Mouse (Mus musculus) gastrocnemius, postnatal 14 days (tissue): ENCODE data around the gene Nnmt. TPM values are rescaled to one million over a fixed set of nuclear protein-coding genes. Genes with fewer than 3 reads are reported as not detected.

Experiments used
- DNase-seq: peaks from one replicate; pipeline ENCODE4 v3.0.0; 2021; ENCODE audit warnings: mixed read lengths
- intact Hi-C: fragments of 180-260 bp; cut with DNase I; formaldehyde crosslinking; loops from one replicate; pipeline ENCODE4 v1.15.1; 2025; ENCODE audit warnings: low total_unique reads
- total RNA-seq, 2 experiments: library from RNA; stranded (reverse); gene quantifications; 2 replicates each; pipeline ENCODE4 v1.2.3; 2021

Gene Nnmt
- total RNA-seq, 2 experiments from 2014 or later, result 6.2 to 7.8 TPM

DNA sequence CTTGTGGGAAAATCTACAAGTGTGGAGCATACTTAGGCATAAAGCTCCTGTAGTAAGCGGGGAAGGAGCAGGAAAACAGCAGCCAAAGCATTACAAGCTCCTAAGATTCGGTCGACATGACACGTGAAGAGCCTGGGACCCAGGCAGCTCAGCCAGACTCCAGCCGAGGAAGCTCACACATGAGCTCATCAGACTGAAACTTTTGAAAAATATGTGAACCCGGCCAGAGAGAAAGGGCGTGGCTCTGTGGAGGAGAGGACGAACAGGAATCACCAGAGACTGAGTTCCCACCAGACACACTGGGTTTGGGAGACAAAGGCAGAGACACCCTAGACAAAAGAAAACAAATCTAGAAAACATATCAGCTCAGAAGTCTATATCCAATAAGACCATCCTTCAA is 35.9 kb upstream of the Nnmt start:
- DNase-seq, result no peak
- intact Hi-C loops, result loop anchor here (5.0 to 10.0 kb wide), 2 partner anchors 331 to 414 kb away; partner anchors contain the start of gene Zw10

DNA sequence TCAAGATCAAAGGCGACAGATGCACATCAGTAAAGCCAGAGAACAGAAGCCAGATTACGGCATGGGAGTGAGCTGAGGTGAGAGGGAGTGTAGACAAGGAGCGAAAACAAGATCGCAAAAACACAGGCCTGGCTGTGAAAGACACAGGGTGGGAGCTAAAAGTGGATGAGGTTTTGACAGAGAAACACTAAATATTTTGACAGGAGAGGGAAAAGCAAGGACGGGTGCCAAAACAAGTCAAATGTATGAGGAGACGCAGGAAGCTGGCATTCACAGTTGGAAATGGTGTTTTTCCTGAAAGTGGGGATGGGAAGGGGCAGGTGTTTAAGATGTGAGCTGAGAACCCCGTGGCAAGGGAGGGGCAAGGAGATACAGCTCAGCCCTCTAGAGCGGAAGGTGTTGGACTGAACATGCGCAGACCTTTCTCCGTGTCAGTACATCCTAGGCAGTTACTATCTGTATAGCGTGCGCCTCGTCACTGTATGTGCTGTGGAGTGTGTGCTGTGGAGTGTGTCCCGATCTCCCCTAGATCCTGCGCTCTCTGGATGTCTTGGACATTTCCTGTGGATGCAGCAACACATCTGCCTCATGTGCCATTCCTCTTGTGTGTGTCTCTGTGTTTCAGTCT is 33.3 kb upstream of the Nnmt start:
- intact Hi-C loops, result no loop called here
- DNase-seq, result no peak

- intact Hi-C loops, result no loop called here
- DNase-seq, result no peak
Measured at GRCm38 (mm10) chr9:48637161-48637560, 32.2 kb upstream of the Nnmt start.

DNA sequence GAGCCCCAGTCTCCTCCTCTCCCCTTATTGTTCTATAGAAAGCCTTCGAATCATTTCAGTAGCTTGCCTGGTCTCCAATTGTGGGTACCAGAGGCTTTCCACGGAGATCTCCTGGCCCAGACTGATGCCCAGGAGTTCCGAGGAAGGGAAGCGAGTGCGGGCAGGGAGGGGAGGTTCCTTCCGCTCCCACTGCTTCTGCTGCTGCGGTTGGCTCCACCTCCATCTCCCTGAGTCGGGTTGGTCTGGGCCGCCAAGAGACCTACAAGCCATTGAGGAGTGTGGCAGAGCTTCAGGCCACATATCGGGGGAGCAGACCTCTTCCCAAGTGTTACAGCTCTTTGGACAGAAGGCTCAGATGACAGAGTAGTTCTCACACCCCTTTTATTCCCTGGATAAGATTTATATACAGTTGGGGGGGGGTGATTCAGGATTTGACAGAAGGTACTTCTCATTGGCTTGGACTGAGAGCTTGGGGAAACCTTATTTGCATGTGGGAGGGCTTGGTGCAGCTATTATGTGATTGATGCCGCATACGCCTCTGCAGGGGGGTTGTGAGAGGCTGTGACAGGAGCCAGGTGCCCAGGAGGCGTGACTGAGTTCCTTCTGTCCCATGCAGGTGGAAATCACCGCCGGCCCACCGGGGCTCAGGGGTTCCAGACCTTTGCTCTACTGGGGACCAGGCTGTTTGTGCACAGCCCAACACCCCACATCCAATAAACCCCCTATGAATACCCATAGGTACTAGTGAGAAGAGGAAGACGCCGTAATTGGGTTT is 30.8 kb upstream of the Nnmt start:
- intact Hi-C loops, result no loop called here
- no peak for DNase-seq

GRCm38 (mm10) chr9:48633147-48633546 is 28.2 kb upstream of the Nnmt start:
- no peak for DNase-seq
- intact Hi-C loops, result no loop called here

DNA sequence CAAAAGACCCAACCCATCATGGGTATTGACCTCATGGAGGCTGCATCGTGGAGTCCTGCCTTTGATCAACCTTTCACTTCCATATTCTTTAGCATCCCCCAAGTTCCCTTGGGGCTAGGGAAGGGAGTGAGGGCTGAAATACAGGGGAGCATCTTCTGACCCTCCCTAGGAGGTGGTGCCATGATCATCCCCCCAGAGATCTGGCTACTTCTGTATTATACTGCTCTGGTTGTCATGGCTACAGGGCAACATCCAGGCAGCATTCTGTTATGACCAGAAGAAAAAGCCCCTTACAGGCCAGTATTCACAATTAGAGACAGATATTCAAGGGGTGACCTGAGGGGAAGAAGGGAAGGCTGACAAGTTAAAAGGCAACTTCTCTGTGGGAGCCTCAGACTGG is 14.3 kb upstream of the Nnmt start:
- DNase-seq, result no peak
- intact Hi-C loops, result no loop called here

- intact Hi-C loops, result no loop called here
- peak; percentile 69 for DNase-seq
Measured at GRCm38 (mm10) chr9:48618589-48618988, 13.6 kb upstream of the Nnmt start.

GRCm38 (mm10) chr9:48618111-48618510 is 13.2 kb upstream of the Nnmt start:
- intact Hi-C loops, result no loop called here
- peak; percentile 76 for DNase-seq

- no peak for DNase-seq
- intact Hi-C loops, result no loop called here
Measured at GRCm38 (mm10) chr9:48617511-48618010, 12.6 kb upstream of the Nnmt start.

DNA sequence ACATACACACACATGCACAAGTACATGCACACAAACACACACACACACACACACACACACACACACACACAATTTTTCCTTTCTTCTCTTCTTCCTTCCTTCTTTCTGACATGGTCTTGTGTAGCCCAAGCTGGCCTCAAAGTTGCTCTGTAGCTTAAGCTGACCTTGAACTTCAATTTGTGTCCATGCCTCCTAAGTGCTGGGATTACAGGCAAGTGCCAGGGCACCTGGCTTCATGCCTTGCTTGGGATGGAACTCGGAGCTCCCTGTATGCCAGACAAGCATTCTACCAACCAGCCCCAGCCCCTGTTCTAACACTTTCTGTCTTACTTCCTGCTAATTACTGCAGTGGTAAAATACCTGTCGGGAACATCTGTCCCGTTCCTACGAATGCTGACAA is 8.3 kb upstream of the Nnmt start:
- DNase-seq, result no peak
- intact Hi-C loops, result no loop called here

GRCm38 (mm10) chr9:48612542-48612941 is 7.6 kb upstream of the Nnmt start:
- intact Hi-C loops, result no loop called here

DNA sequence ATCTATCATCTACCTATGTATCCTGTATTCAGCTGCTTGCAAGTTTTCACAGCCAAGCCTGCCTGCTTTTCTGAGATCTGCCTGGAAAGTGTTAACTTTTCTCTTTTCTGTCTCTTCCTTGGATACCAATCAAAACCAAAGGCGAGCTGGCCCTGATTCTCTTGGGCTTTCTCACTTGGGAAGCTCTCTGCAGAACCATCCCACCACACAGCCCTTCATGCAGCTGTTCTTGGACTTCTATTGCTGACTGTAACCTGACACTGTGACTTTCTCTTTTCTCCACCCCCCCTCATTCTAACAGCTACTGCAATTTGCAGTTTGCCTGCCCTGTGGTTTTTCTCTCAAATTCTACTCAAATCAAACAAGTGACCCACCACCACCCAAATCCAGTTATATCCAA is 6.1 kb upstream of the Nnmt start:
- DNase-seq, result no peak
- intact Hi-C loops, result no loop called here

More at GRCm38 (mm10) chr9:48612542-48612941, 7.6 kb upstream of the Nnmt start:
- DNase-seq, result no peak

GRCm38 (mm10) chr9:48609734-48610133 is 4.8 kb upstream of the Nnmt start:
- intact Hi-C loops, result no loop called here
- DNase-seq, result no peak

GRCm38 (mm10) chr9:48607417-48607816 is 2.5 kb upstream of the Nnmt start:
- intact Hi-C loops, result no loop called here
- DNase-seq, result no peak

- no peak for DNase-seq
Measured at GRCm38 (mm10) chr9:48606171-48606570, 1.2 kb upstream of the Nnmt start.

DNA sequence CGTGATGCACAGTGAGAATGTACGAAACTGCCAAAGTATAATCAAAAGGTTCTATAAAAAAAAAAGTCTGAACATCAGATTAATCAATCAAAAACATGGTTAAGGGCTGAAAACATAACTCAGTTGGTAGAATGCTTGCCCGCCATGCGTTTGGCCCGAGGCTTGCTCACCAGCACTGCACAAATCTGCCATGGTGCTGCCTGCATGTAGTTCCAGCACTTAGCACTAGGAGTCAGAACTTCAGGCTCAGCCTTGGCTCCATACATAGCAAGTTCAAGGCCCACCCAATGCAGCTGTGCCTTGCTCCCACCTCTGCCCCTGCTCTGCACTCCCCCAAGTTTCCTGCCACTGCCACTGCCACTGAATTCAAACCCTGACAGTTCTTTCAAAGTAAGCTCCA is 744 bp upstream of the Nnmt start:
- intact Hi-C loops, result no loop called here
- no peak for DNase-seq

More at GRCm38 (mm10) chr9:48606171-48606570, 1.2 kb upstream of the Nnmt start:
- intact Hi-C loops, result no loop called here

DNA sequence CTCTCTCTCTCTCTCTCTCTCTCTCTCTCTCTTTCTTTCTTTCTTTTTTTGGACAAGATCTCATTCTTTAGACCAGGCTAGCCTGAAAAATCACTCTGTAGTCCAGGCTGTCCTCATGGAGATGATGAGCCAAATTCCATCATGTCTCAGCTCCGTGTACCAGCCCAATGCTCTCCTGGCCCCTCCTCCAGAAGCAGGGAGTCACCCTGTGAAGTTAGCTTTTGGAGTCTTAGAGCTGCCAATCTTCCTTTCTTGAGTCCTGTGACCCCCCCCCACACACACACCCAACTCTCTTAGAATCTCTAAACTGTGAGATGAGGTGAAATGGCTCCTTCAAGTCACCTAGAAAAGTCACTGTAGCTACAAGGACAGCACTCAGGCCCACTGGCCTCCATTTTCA is 727 bp downstream of the Nnmt start:
- DNase-seq, result no peak
- intact Hi-C loops, result no loop called here

DNA sequence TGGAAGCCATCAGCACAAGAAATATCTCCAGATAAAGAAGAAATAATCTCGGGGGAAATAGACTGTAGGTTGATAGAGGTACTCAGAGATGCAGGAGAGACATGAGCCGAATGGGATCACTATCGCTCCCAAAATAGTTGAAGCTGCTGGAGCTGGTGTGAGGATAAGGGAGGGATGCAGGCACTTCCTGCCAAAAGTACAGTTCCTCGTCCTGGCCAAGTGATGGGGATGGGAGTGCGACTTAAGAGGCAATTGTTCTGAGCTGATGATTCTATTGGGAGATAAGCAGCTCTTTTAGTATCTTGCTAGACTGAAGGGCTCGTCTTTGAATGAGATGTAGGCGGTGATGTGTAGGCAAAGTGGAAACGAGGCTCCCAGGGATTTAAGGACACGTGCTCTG is 4.1 kb downstream of the Nnmt start:
- DNase-seq, result no peak
- intact Hi-C loops, result no loop called here

DNA sequence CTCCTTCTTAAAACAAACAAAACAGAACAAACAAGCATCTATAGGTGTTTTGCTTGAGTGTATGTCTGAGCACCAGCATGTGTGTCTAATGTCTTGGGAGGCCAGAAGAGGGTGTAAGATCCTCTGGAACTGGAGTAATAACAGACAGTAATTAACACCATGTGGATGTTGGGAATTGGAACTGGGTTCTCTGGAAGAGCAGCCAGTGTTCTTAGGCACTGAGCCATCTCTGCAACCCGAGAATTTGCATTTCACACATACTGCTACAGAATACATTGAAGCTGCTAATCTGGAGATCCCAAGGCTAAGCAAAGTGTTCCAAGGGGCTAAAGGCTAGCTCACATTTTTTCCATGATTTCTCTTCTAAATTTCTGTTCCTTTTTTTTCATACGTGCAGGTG is 4.9 kb downstream of the Nnmt start:
- DNase-seq, result no peak
- intact Hi-C loops, result no loop called here

DNA sequence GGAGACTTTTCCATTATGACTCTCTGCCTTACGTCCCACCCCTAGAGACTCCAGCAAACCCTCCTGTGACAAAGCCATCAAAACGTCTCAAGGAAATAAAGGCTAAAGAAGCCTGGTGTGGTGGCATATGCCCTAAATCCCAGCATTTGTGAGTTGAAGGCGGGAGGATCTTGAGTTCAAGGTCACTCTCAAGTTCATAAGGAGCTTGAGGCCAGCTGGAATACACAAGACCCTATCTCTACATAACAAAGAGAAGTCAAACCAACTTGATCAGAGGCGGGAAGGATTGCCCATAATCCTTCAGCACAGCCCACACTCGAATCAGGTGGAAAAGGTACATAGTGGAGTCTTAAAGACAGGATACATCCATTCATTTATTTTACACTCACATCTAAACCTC is 7.5 kb downstream of the Nnmt start:
- intact Hi-C loops, result no loop called here
- no peak for DNase-seq

GRCm38 (mm10) chr9:48596924-48597323 is 8.0 kb downstream of the Nnmt start:
- no peak for DNase-seq
- intact Hi-C loops, result no loop called here
